Mouse (Mus musculus) E14TG2a.4 (cell line): ENCODE data around the gene Mta3.

Experiments
- H3K27me3 ChIP-seq: 2 replicates; pipeline ENCODE4 v1.6.1; 2014; ENCODE audit warnings: low read length, control low read depth; ENCODE audit not compliant: insufficient read depth
- H3K36me3 ChIP-seq: 2 replicates; pipeline ENCODE4 v1.6.1; 2014; ENCODE audit warnings: low read length, control low read depth; ENCODE audit not compliant: insufficient read depth
- H3K4me1 ChIP-seq: replicated peaks from 2 replicates; pipeline ENCODE4 v1.6.1; 2014; ENCODE audit warnings: low read depth, low read length, control low read depth
- H3K4me3 ChIP-seq: replicated peaks from 2 replicates; pipeline ENCODE4 v1.5.1; 2014; ENCODE audit warnings: mild to moderate bottlenecking, low read length
- H3K9me3 ChIP-seq: 2 replicates; pipeline ENCODE4 v1.6.1; 2014; ENCODE audit warnings: low read length, control low read depth
- CTCF ChIP-seq: conservative IDR thresholded peaks from 2 replicates; pipeline ENCODE4 v1.5.1; 2014; ENCODE audit warnings: low read length
- NANOG ChIP-seq: IDR thresholded peaks from 2 replicates; pipeline ENCODE4 v1.6.1; 2014; ENCODE audit warnings: borderline replicate concordance, low read length, mixed read lengths
- POU5F1 ChIP-seq: IDR thresholded peaks from 2 replicates; pipeline ENCODE4 v1.6.1; 2014; ENCODE audit warnings: low read length, borderline replicate concordance

Gene Mta3

GRCm38 (mm10) chr17:83813050-83813449 lies 107.1 kb downstream of the Mta3 start:
- Histone ChIP-seq H3K4me1 (peaks cover 36% of the 10 kb centered on the region), H3K9me3 (no peaks in the 10 kb centered on the region), H3K4me3 (no peak overlapping the region), H3K27me3 (no peaks in the 10 kb centered on the region), H3K36me3 (no peaks in the 10 kb centered on the region)
- TF ChIP-seq NANOG (no peak), CTCF (no peak), POU5F1 (no peak)

DNA sequence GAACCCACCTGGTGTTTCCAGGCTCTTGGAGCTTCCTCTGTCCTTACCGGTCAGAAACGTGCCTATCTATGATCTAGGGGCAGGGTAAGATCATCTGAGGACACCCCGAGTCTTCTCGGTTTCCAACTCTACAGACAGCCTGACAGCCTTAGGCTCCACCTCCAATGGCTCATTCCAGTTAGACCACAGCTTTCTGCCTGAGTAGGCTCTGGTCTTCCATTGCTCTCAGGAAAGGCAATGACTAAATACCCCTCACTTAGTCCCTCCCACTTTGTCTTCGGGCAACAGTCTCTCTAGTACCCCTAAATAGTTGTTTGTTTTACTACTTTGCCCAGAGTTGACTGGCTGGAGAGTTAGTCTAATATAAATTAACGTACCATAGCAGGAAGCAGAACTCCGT lies 111.0 kb downstream of the Mta3 start:
- Histone ChIP-seq H3K36me3 (no peaks in the 10 kb centered on the region), H3K4me1 (0 out of 2 replicates have a peak, but pooled peaks cover under 1% of the 10 kb centered on the region), H3K27me3 (no peaks in the 10 kb centered on the region), H3K4me3 (no peak overlapping the region), H3K9me3 (no peaks in the 10 kb centered on the region)
- TF ChIP-seq POU5F1 (no peak), NANOG (no peak), CTCF (no peak)

DNA sequence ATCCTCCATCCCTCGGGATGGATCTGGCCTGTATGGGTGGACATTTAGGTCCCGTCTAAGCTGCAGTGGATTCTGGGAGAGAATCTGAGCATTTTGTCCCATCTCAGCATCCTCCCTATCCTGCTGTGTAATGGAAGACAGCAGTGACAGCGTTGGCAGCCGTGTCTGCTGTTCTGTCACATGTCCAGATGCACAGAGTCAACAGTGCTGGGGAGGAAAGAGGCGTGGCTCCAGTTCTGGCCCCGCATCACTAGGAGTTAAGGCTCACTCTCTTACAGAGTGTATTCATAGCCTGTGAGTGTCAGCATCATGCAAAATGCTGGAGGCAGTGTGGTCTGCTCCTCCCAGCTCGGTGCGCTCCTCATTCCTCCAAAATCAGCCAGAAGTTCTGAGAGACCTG lies 113.5 kb downstream of the Mta3 start:
- Histone ChIP-seq H3K4me1 (peaks cover 7% of the 10 kb centered on the region; the same call in 1 of the 2 replicates), H3K9me3 (no peaks in the 10 kb centered on the region), H3K36me3 (no peaks in the 10 kb centered on the region), H3K27me3 (no peaks in the 10 kb centered on the region), H3K4me3 (no peak overlapping the region)
- TF ChIP-seq CTCF (no peak), NANOG (no peak), POU5F1 (no peak)

- H3K9me3 ChIP-seq, result no peaks in the 10 kb centered on the region
- TF ChIP-seq NANOG (no peak), CTCF (no peak), POU5F1 (no peak)
- no peak overlapping the region for H3K4me3 ChIP-seq
- no peaks in the 10 kb centered on the region for H3K36me3 ChIP-seq
- peaks cover 7% of the 10 kb centered on the region; the same call in 1 of the 2 replicates for H3K4me1 ChIP-seq
- no peaks in the 10 kb centered on the region for H3K27me3 ChIP-seq
Observed at GRCm38 (mm10) chr17:83820701-83821100, 114.7 kb downstream of the Mta3 start.

GRCm38 (mm10) chr17:83821876-83822275 lies 115.9 kb downstream of the Mta3 start:
- Histone ChIP-seq H3K4me3 (no peak overlapping the region), H3K27me3 (no peaks in the 10 kb centered on the region), H3K9me3 (no peaks in the 10 kb centered on the region), H3K4me1 (peaks cover 7% of the 10 kb centered on the region; the same call in 1 of the 2 replicates), H3K36me3 (no peaks in the 10 kb centered on the region)
- no peak for TF ChIP-seq CTCF
- TF ChIP-seq NANOG, result no peak

- no peak for TF ChIP-seq POU5F1
- TF ChIP-seq NANOG, result no peak
- no peak for TF ChIP-seq CTCF
- Histone ChIP-seq H3K4me3 (no peak overlapping the region), H3K4me1 (peaks cover 10% of the 10 kb centered on the region; the same call in 1 of the 2 replicates), H3K27me3 (no peaks in the 10 kb centered on the region), H3K9me3 (no peaks in the 10 kb centered on the region), H3K36me3 (no peaks in the 10 kb centered on the region)
Observed at GRCm38 (mm10) chr17:83823835-83824234, 117.9 kb downstream of the Mta3 start.

GRCm38 (mm10) chr17:83829356-83829755 lies 123.4 kb downstream of the Mta3 start:
- no peaks in the 10 kb centered on the region for H3K9me3 ChIP-seq
- H3K4me1 ChIP-seq, result peaks cover 26% of the 10 kb centered on the region
- no peaks in the 10 kb centered on the region for H3K27me3 ChIP-seq
- no peak overlapping the region for H3K4me3 ChIP-seq
- TF ChIP-seq NANOG (no peak), POU5F1 (no peak), CTCF (no peak)
- no peaks in the 10 kb centered on the region for H3K36me3 ChIP-seq

DNA sequence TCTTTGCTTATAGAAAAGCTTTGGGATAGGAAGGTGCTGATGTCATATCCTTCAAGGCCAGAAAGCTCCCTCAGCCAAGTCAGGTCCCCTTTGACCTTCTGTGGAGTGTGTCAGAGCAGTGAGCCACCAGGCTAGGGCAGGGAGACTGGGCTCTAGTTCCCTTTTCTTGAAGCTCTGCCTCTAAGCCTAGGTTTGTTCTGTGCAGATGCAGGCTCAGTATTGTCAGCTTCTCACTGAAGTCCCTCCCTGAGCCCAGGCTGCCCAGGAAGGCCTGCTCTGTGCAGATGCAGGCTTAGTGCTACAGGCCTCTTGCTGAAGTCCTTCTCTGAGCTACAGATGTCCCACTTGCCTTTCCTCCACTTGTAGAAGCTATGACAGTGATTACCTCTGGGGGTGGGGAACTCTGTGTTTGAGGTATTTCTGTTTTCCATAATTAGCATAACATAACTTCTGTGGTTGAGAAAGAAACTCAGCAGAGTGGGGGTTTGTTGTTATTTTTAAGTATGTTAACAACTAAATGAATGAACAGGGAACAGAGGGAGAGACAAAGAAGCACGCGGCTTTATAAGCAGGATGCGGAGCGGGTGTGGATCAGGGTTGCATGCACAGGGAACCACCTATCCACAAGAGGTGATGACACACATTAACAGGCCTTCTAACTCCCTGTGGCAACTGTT lies 124.8 kb downstream of the Mta3 start:
- TF ChIP-seq NANOG, result no peak
- no peak for TF ChIP-seq CTCF
- no peak for TF ChIP-seq POU5F1
- Histone ChIP-seq H3K4me3 (no peak overlapping the region), H3K9me3 (no peaks in the 10 kb centered on the region), H3K36me3 (no peaks in the 10 kb centered on the region), H3K4me1 (peaks cover 26% of the 10 kb centered on the region), H3K27me3 (no peaks in the 10 kb centered on the region; the same call in 1 of the 2 replicates)

DNA sequence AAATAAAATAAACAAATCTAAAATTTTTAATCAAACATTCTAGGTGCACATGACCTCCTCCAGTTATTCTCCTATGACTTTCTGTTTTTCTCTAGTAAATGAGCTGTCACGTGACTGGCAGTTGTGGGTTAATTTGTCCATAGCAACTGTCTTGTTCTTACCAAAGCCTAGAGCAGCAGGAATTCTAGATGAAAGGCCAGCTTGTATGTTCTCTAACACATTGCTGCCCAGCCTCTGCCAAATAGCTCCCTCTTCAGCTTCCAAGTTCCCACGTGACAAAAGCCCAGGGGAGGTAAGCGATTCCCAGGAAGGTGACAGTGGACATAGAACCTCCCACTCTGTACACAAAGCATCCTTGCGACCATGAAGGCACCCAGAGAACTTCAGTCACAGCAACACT lies 128.2 kb downstream of the Mta3 start:
- TF ChIP-seq CTCF, result no peak
- no peak for TF ChIP-seq POU5F1
- TF ChIP-seq NANOG, result no peak
- H3K9me3 ChIP-seq, result no peaks in the 10 kb centered on the region
- no peak overlapping the region for H3K4me3 ChIP-seq
- H3K27me3 ChIP-seq, result peaks cover 18% of the 10 kb centered on the region
- H3K4me1 ChIP-seq, result peaks cover 25% of the 10 kb centered on the region
- H3K36me3 ChIP-seq, result no peaks in the 10 kb centered on the region
